Mouse (Mus musculus) small intestine, adult 2 months (tissue): Measurements from ENCODE around the gene Camta1.

Source experiments
- CTCF ChIP-seq: fragments of 200-500 bp; IDR thresholded peaks from 2 replicates; pipeline ENCODE4 v1.5.1; 2012; ENCODE audit warnings: low read depth, mild to moderate bottlenecking, control low read depth, inconsistent platforms, low read length, moderate library complexity, mixed read lengths; ENCODE audit not compliant: insufficient replicate concordance, insufficient read length; ENCODE audit errors: extremely low read depth
- POLR2A ChIP-seq: fragments of 200-500 bp; IDR thresholded peaks from 2 replicates; pipeline ENCODE4 v1.6.1; 2012; ENCODE audit warnings: low read depth, mild to moderate bottlenecking, control low read depth, inconsistent platforms, low read length, moderate library complexity

- TF ChIP-seq POLR2A (no peak), CTCF (no peak)
Observed at GRCm38 (mm10) chr4:151140368-151140982, 721.2 kb downstream of the Camta1 start.
